Mouse (Mus musculus): ENCODE measurements around the gene Olfr691.

GRCm38 (mm10) chr7:105373976-105374375 lies 31.9 kb upstream of the Olfr691 start:
- TF ChIP-seq CTCF (IDR thresholded peaks at IDR 0.05; ENCODE audit: low read depth) (no peak), EP300 (IDR thresholded peaks at IDR 0.05; ENCODE audit: low read depth) (no peak)

Measured in liver, embryonic 14.5 days (tissue).